Mouse (Mus musculus): ENCODE results near the gene Vps29.

DNA sequence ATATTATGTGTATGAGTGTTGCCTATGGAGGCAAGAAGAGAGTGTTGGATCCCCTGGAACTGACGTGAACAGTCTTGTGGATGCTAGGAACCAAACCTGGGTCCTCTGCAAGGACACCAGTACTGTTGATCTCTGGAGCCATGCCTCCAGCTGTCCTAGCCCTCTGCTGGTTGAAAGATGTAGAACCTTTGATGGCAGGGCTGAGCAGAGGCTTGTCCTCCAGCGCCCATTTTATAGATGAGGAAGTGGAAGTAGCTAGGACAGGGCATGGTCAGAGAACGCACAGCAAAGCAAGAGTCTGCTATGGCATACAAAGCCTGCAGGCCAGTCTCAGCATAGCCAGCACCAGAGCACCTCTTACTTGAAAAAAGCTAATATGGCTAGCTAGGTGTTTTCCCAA lies 36.1 kb upstream of the Vps29 start:
- peak; percentile 54; the same call in 1 of the 2 replicates for TF ChIP-seq CTCF (IDR thresholded peaks at IDR 0.05; ENCODE audit: extremely low read depth, insufficient read depth, insufficient read length, insufficient replicate concordance)
- no peak for TF ChIP-seq POLR2A (IDR thresholded peaks at IDR 0.05; ENCODE audit: low read depth, low read length)
